Mouse (Mus musculus): ENCODE data around the gene Vwa2. TPM values are rescaled to one million over a fixed set of nuclear protein-coding genes. Genes with fewer than 3 reads are reported as not detected.

Vwa2 gene
- total RNA-seq, 2 experiments from 2014 or later = not detected

DNA sequence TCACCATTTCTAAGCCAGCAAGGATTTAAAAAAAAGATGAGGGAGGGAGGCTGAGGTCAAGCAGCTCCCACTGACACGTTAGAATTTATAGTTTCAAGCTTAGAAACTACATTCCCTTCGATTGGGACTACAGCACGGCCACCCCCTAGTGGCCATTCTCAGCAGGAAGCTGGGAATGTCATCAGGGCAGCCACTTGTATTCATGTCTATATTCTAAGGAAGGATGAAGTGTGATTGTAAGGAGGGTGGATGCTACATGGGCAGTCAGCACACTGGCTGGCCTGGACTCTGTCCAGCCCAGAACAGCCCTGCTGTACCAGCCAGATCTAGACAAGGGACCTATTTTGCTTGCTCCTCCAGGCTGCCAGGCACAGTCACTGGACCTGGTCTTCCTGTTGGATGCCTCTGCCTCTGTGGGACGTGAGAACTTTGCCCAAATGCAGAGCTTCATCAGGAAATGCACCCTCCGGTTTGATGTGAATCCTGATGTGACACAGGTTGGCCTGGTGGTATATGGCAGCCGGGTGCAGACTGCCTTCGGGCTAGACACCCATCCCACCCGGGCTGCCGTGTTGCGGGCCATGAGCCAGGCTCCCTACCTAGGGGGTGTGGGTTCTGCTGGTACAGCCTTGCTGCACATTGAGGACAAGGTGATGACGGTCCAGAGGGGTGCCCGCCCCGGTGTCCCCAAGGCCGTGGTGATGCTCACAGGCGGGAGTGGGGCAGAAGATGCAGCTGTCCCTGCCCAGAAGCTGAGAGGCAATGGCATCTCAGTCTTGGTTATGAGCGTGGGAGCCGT lies 34.6 kb downstream of the Vwa2 start:
- DNase-seq = no peak

DNA sequence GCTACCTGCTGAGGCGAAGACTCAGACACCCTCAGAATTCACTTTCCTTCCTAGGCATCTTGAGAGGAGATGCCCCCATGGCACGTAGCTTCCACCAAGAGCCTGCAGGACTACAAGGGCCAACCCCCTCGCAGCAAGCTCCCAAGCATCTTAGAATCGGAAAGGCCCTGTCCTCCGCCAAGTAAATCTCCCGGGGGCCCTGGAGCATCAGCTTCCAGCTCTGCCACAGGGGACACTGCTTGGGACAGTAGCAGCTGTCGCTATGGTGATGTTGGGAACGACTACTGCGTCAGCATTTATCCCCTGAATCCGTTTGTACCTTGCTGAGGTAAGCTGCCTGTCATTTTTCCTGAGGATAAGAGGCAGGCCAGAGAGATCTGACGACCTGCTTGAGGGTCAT lies 36.5 kb downstream of the Vwa2 start:
- DNase-seq = no peak

DNA sequence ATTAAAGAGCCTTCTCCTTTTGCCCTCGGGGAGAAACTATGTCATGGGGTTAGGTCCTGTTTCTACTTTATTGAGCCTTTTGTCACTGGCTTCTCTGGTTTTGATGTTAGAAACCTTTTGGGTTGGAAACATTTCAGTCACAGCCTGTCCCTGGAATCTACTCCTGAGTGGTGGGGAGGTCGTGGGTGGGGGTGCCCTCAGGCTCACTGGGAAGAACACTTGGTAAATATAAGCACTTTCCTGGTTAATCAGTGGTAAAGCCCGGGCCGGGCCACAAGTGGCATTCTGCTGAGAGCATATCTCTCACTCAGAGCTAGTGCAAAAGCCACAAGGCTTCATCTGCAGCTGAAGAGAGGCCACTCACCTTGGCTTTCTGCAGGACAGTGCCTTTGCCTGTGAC lies 39.7 kb downstream of the Vwa2 start:
- no peak for DNase-seq

DNA sequence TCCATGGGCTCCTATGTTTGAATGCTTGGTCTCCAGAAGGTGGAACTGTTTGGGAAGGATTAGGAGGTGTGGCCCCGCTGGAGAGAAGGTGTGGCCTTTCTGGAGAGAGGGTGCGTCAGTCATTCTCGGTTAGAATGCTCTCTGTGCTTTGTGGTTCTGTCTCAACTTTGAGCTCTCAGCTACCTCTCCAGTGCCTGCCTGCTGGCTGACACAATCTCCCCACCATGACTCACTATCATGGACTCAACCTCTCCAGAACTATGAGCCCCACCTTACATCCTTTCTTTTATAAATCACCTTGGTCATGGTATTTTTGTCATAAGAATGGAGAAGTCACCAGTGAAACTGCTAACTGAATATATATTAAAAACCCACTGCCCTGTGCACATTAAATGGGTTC lies 40.6 kb downstream of the Vwa2 start:
- no peak for DNase-seq

DNA sequence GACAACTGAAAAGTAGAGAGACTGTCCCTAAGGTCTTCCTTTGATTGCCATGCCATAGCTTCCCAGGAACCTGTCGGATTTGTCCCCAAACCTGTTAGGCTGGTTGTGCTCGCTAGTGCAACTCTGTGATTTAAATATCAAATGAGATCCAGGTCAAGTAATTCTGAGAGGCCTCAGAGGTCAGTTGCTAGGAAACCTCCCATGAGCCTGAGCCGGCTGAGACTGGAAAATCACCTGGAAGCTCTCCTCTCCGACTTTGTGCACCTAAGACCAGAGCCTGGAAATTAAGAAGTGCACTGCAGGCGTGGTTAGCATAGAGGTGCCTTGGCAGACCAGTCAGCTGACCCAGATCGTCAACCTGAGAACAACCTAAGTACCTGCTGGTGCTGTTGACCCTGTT lies 41.0 kb downstream of the Vwa2 start:
- DNase-seq = no peak

DNA sequence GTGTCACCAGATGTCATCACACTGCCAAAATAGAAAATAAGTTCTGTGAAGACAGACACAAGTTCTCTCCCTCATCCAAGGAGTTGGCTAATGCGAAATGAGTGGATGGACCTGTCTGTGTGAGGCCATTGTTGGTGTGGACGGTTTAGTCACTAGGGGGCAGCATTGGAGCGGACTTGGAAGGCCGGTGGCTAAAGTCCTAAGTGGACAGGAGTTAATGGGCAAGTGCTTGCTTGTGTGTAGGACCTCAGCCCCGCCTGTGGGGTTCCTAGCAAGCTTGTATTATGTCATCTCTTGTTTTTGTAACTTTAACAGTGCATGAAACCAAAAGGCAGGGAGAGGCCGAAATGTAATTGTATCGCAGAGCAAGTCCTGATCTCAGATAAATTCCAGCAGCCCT lies 45.6 kb downstream of the Vwa2 start:
- peak; percentile 71 for DNase-seq

- no peak for DNase-seq
Measured at GRCm38 (mm10) chr19:56920232-56920631, 46.2 kb downstream of the Vwa2 start.

DNA sequence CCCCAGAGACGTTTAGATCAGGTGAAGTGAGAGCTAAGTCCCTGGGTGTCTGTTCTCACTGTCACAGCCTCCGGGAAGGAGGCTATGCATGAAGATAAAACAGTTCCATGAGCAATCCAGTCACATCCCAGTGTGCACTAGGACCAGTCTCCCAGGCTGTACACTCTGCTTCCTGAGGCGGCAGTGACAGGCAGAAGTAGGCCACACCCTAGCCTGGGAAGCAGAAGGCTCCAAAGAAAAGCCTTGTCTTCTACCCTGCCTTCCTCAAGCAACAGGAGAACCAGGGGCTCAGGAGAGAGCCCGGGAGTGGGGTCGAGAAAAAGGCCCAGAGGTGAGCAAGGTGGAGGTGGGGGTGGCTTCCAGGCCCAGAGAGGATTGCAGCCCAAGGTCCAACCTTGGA lies 47.7 kb downstream of the Vwa2 start:
- DNase-seq = no peak

DNA sequence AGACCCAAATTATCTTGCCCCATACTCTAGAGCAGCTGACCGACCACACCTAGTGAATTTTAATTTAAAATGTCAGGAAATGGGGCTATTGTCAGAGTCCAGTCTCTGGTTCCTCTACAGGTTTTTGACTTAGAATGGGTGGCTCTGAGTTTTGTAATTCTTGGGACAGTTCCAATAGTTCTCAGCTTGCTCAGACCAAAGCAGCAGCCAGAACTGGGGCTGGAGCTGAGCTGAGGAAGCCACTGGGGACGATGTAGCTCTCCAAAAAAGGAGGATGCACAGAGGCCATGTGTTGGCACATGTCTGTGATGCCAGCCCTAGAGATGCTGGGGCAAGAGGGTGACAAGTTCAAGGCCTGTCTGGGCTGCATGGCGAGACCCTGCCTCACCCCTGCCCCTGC lies 55.3 kb downstream of the Vwa2 start:
- DNase-seq = no peak

DNA sequence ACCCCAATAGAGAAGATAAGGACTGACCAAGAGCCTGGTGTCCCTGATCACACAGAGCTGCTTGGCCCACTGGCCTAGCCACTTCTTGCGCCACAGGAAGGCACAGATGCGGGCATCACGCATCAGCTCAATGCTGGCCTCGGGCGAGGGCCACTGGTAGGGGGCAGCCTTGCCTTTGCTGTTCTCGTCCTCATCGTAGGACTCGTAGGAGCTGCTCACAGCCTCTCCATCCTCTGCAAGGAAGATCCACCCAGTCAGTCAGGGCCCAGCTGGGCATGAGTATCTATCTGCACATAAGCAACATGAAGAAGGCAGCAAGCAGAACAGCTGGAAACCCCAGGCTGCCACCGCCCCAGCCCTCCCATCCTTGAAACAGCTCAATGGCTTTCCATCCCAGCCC lies 56.0 kb downstream of the Vwa2 start:
- DNase-seq = no peak

DNA sequence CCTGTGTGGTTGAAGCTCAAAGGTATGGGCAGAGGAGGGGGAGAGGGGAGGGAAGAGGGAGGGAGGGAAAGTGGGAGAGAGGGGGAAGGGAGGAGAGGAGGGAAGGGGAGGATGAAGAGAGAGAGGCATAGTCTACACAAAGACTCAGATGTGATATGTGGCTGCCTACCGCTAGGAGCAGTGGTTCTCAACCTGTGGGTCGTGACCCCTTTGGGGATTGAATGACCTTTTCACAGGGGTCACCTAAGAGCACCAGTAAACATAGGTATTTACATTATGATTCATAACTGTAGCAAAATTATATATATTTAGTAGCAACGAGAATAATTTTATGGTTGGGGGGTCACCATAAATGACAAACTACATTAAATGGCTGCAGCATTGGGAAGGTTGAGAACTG lies 59.8 kb downstream of the Vwa2 start:
- DNase-seq = no peak

- DNase-seq = no peak
Measured at GRCm38 (mm10) chr19:56935111-56935510, 61.1 kb downstream of the Vwa2 start.

- no peak for DNase-seq
Measured at GRCm38 (mm10) chr19:56935777-56936176, 61.7 kb downstream of the Vwa2 start.

DNA sequence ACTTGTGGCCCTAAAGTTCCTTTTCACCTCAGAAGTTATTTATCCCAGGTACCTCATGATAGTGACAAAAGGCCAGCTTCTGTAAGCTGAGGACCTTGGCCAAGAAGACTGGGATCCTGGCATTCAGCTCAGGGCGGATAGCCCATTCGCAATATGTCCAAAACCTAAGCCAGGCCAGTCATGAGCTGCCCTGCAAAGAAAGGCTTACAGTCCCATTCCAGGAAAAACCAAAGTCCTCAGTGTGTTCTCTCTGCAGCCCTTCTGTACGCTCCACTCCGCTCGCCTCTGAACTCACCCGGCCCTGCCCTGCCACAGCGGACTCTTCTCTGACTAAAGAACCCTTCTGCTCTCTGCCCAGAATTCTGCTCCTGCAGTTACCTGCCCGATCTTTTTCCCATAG lies 62.2 kb downstream of the Vwa2 start:
- DNase-seq = no peak

DNA sequence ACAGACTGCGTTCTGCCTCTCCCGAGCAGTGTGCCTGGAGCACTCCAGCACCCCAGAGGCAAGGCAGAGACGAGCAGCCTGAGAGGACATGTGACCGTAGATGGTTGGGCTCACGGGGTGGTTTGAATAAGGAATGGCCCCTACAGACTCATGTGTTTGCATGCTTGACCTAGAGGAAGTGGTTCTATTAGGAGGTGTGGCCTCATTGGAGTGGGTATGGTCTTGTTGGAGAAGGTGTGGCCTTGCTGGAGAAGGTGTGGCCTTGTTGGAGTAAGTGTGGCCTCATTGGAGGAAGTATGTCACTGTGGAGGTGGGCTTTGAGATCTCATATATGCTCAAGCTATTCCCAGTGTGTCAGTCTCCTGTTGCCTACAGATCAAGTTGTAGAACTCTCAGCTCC lies 63.9 kb downstream of the Vwa2 start:
- no peak for DNase-seq

GRCm38 (mm10) chr19:56939826-56940225 lies 65.8 kb downstream of the Vwa2 start:
- peak; percentile 77 for DNase-seq

- DNase-seq = peak; percentile 76
Measured at GRCm38 (mm10) chr19:56940507-56940906, 66.5 kb downstream of the Vwa2 start.

GRCm38 (mm10) chr19:56942216-56942615 lies 68.2 kb downstream of the Vwa2 start:
- no peak for DNase-seq

- DNase-seq = no peak
Measured at GRCm38 (mm10) chr19:56944211-56944610, 70.2 kb downstream of the Vwa2 start.

DNA sequence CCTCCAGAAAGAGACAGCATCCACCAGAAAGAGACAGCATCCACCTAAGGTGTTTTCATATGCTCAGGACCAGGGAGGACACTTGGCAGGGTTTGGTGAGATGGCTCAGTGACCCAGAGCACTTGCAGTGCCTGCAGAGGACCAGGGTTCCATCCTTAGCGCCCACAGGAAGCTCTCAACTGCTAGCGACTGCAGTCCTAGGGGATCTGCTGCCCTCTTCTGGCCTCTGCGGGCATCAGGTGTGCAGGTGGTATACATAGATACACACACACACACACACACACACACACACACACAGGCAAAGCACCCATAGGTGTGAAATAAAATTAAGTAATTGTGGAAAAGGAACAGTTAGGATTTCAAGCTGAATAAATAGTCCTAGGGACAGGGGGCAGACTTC lies 70.8 kb downstream of the Vwa2 start:
- no peak for DNase-seq

DNA sequence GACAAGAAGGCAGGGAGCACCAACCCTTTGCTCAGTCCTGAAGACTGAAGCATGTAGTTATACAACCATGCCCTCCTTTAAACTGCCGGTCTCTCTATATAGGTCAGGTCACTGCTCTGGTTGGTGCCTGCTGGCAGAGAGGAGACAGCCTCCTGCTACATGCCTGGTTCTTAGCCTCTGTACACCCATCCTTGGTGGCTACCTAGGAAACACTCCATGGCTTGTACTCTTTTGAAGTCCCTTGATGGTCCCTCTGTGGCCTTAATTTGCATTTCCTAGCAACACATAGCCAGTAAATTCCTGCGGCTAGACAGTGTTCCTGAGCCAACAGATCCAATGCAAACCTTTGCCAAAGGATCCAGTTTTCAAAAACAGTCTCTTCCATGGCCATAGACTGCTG lies 71.6 kb downstream of the Vwa2 start:
- no peak for DNase-seq

- DNase-seq = no peak
Measured at GRCm38 (mm10) chr19:56946277-56946676, 72.2 kb downstream of the Vwa2 start.

- DNase-seq = no peak
Measured at GRCm38 (mm10) chr19:56946727-56947126, 72.7 kb downstream of the Vwa2 start.

GRCm38 (mm10) chr19:56947971-56948610 lies 74.0 kb downstream of the Vwa2 start:
- DNase-seq = no peak
